Mouse (Mus musculus) lung, postnatal 0 days (tissue): Measurements from ENCODE around the gene Itpr1. TPM values are rescaled to one million over a fixed set of nuclear protein-coding genes. Genes with fewer than 3 reads are reported as not detected.
A peak's percentile ranks its signal among the peaks of the same experiment; 100 is the strongest.

Experiments used
- ATAC-seq: fragments of 200-750 bp; cut with Nextera tagmentation; 2 replicates; pipeline ENCODE4 v1.8.0; 2017; ENCODE audit warnings: moderate library complexity
- DNase-seq: peaks from one replicate; pipeline ENCODE4 v3.0.0-alpha.2; 2016; ENCODE audit warnings: low spot score
- H3K27ac ChIP-seq: fragments of 300-500 bp; sonication (generic); 2 replicates; pipeline ENCODE4 v1.5.1; 2014; ENCODE audit warnings: antibody characterized with exemption, mild to moderate bottlenecking, low read length, mixed read lengths
- H3K27me3 ChIP-seq: fragments of 300-500 bp; sonication (generic); replicated peaks from 2 replicates; pipeline ENCODE4 v1.6.1; 2014; ENCODE audit warnings: low read length, mixed read lengths; ENCODE audit not compliant: insufficient read depth
- H3K36me3 ChIP-seq: fragments of 300-500 bp; sonication (generic); 2 replicates; pipeline ENCODE4 v1.6.1; 2014; ENCODE audit warnings: low read length, mixed read lengths; ENCODE audit not compliant: insufficient read depth
- H3K4me1 ChIP-seq: fragments of 300-500 bp; sonication (generic); 2 replicates; pipeline ENCODE4 v1.6.1; 2014; ENCODE audit warnings: antibody characterized with exemption, low read depth, low read length, mixed read lengths; ENCODE audit not compliant: insufficient read depth
- H3K4me2 ChIP-seq: fragments of 300-500 bp; sonication (generic); replicated peaks from 2 replicates; pipeline ENCODE4 v1.6.1; 2014; ENCODE audit warnings: low read depth, mild to moderate bottlenecking, low read length, moderate library complexity, mixed read lengths
- H3K4me3 ChIP-seq: fragments of 300-500 bp; sonication (generic); 2 replicates; pipeline ENCODE4 v1.5.1; 2014; ENCODE audit warnings: low read depth, low read length
- H3K9ac ChIP-seq: fragments of 300-500 bp; sonication (generic); replicated peaks from 2 replicates; pipeline ENCODE4 v1.6.1; 2014; ENCODE audit warnings: low read depth, mild to moderate bottlenecking
- H3K9me3 ChIP-seq: fragments of 300-500 bp; sonication (generic); 2 replicates; pipeline ENCODE4 v1.6.1; 2016; ENCODE audit warnings: low read length, mixed read lengths
- CTCF ChIP-seq: IDR thresholded peaks from 2 replicates; pipeline ENCODE4 v1.5.1; 2016; ENCODE audit warnings: antibody characterized with exemption, mild to moderate bottlenecking
- EP300 ChIP-seq: IDR thresholded peaks from 2 replicates; pipeline ENCODE4 v1.6.1; 2016; ENCODE audit warnings: antibody characterized with exemption, mild to moderate bottlenecking, control low read depth
- WGBS: fragments of 180-500 bp; shearing (Covaris S2); extraction: QIAGEN DNeasy Blood & Tissue Kit; methylation state at CpG from one replicate; pipeline ENCODE4 v1.1.7; 2014; 5-methylcytosine and 5-hydroxymethylcytosine counted together
- polyA plus RNA-seq: library from polyadenylated mRNA; unstranded; fragments of >200 nt; fragmentation: Nextera tagmentation; extraction: Ambion mirVana; gene quantifications from 2 replicates; pipeline ENCODE4 v1.2.1, GENCODE M21; 2015

The Itpr1 gene
- polyA plus RNA-seq, 1 experiment from 2014 or later: 9.2 TPM

DNA sequence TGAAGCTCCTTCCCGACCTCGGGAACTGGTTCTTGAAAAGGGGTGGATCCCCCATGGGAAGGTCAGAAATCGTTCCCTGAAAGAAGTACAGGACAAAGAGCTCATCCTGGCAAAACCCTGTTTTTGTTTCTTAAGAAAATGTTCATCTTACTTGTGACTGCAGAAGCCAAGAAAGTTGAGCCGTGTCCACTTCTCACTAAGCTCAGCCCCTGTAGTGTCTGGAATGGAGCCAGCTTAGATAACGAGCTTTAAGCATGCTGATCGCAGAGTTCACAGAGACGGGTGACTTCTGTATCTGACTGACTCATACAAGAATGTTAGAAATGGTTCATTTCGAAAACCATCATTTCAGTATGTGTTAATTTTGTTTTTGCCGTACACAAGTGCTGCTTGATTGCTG lies 297.2 kb downstream of the Itpr1 start:
- Histone ChIP-seq H3K9me3 (no peaks in the 10 kb centered on the region), H3K4me3 (no peak overlapping the region), H3K36me3 (no peaks in the 10 kb centered on the region; the same call in 1 of the 2 replicates), H3K4me1 (peaks cover 3% of the 10 kb centered on the region; the same call in 1 of the 2 replicates), H3K4me2 (no peak overlapping the region), H3K27me3 (no peaks in the 10 kb centered on the region), H3K9ac (no peak overlapping the region), H3K27ac (no peak overlapping the region)
- 34% methylated on average over 9 of the region's 9 CpGs for WGBS
- DNase-seq (peak; percentile 69), ATAC-seq (peak; percentile 63)
- TF ChIP-seq EP300 (peak; percentile 13; the same call in 1 of the 2 replicates), CTCF (no peak)

GRCm38 (mm10) chr6:108512097-108512496 lies 299.2 kb downstream of the Itpr1 start:
- no peaks in the 10 kb centered on the region for H3K36me3 ChIP-seq
- no peak for TF ChIP-seq CTCF
- no peak for TF ChIP-seq EP300
- ATAC-seq: no peak

DNA sequence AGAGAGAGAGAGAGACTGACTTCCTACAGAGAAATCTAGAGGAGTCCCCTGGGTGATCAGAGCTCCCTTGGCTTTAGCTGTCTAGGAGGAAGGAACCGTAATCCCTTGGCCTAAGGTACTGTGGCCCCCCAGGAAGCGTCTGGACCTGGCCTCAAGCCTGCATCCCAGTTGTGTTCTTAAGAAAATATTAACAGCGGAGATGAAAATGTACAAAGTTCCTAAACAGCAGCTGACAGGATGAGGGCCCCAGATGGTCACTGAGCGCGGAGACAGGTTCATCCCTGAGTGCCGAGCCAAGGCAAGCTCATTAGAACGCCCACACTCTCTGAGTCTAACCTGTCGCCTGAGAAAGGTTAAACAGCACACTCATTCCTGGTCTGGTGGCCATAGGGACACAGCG lies 300.1 kb downstream of the Itpr1 start:
- Histone ChIP-seq H3K4me1 (peaks cover 5% of the 10 kb centered on the region; the same call in 1 of the 2 replicates), H3K9me3 (no peaks in the 10 kb centered on the region), H3K27me3 (no peaks in the 10 kb centered on the region), H3K9ac (no peak overlapping the region), H3K4me3 (no peak overlapping the region), H3K36me3 (no peaks in the 10 kb centered on the region), H3K4me2 (no peak overlapping the region), H3K27ac (no peak overlapping the region)
- TF ChIP-seq CTCF (no peak), EP300 (no peak)
- no peak for DNase-seq
- 82% methylated on average over 9 of the region's 9 CpGs for WGBS
- ATAC-seq: no peak

More at GRCm38 (mm10) chr6:108512097-108512496, 299.2 kb downstream of the Itpr1 start:
- DNase-seq: no peak
- peaks cover 3% of the 10 kb centered on the region; the same call in 1 of the 2 replicates for H3K4me1 ChIP-seq
- 58% methylated on average over 3 of the region's 3 CpGs for WGBS
- no peak overlapping the region for H3K9ac ChIP-seq
- no peak overlapping the region for H3K4me3 ChIP-seq
- no peak overlapping the region for H3K4me2 ChIP-seq
- H3K27me3 ChIP-seq: no peaks in the 10 kb centered on the region
- H3K27ac ChIP-seq: no peak overlapping the region
- H3K9me3 ChIP-seq: no peaks in the 10 kb centered on the region

DNA sequence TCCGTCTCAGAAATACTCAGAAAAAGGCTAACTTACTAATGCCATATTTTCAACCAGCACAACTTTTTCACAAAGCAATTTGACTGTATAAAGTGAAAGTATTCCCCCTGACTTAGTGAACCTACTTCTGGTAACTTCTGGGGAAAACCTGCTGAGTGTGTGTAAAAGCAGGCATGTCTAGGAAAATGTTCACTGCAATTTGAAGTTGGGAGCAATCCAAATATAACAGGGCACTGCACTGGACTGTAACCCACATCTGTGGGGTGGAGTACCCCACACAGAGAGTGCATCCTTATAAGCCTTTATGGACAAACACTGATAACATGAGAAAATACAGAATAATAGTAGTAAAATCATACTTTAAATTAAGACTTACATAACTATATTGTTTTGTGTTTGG lies 303.4 kb downstream of the Itpr1 start:
- no peak overlapping the region for H3K27ac ChIP-seq
- no peak for ATAC-seq
- H3K4me1 ChIP-seq: peaks cover 3% of the 10 kb centered on the region; the same call in 1 of the 2 replicates
- H3K4me3 ChIP-seq: no peak overlapping the region
- no peaks in the 10 kb centered on the region for H3K27me3 ChIP-seq
- no peaks in the 10 kb centered on the region for H3K9me3 ChIP-seq
- H3K4me2 ChIP-seq: no peak overlapping the region
- no peaks in the 10 kb centered on the region for H3K36me3 ChIP-seq
- TF ChIP-seq CTCF (no peak), EP300 (no peak)
- WGBS: 94% methylated on average over 1 of the region's 1 CpGs
- DNase-seq: no peak
- H3K9ac ChIP-seq: no peak overlapping the region

- 43% methylated on average over 12 of the region's 12 CpGs for WGBS
- H3K4me1 ChIP-seq: peaks cover 3% of the 10 kb centered on the region; the same call in 1 of the 2 replicates
- no peak overlapping the region for H3K4me3 ChIP-seq
- H3K36me3 ChIP-seq: no peaks in the 10 kb centered on the region
- DNase-seq (peak; percentile 40), ATAC-seq (peak; percentile 65)
- H3K4me2 ChIP-seq: no peak overlapping the region
- TF ChIP-seq EP300: no peak
- TF ChIP-seq CTCF: no peak
- no peak overlapping the region for H3K27ac ChIP-seq
- no peaks in the 10 kb centered on the region for H3K9me3 ChIP-seq
- no peaks in the 10 kb centered on the region for H3K27me3 ChIP-seq
- no peak overlapping the region for H3K9ac ChIP-seq
These were observed 304.5 kb downstream of the Itpr1 start for GRCm38 (mm10) chr6:108517241-108517981.

- peaks cover 3% of the 10 kb centered on the region; the same call in 1 of the 2 replicates for H3K4me1 ChIP-seq
- H3K27me3 ChIP-seq: no peaks in the 10 kb centered on the region
- H3K9me3 ChIP-seq: no peaks in the 10 kb centered on the region
- DNase-seq (no peak), ATAC-seq (no peak; the same call in 1 of the 2 replicates)
- H3K27ac ChIP-seq: no peak overlapping the region
- H3K36me3 ChIP-seq: no peaks in the 10 kb centered on the region
- H3K4me2 ChIP-seq: no peak overlapping the region
- TF ChIP-seq CTCF (no peak), EP300 (no peak)
- H3K4me3 ChIP-seq: no peak overlapping the region
- 64% methylated on average over 1 of the region's 1 CpGs for WGBS
- H3K9ac ChIP-seq: no peak overlapping the region
These were observed 305.1 kb downstream of the Itpr1 start for GRCm38 (mm10) chr6:108517986-108518385.
